Mouse (Mus musculus): ENCODE measurements at regions not wholly inside any gene's neighbourhood (a gene's known extent, or its start where the extent isn't known, plus 50 kb on each side); places are given as distances from the start of the nearest gene placed in this dataset.

- peak; percentile 21 for DNase-seq (ENCODE audit: low read depth, low spot score)
Measured at GRCm38 (mm10) chrX:53976273-53977135, 179.0 kb upstream of the Xlr start.

GRCm38 (mm10) chrX:53975545-53976272 lies 178.2 kb upstream of the Xlr start:
- peak; percentile 23 for DNase-seq (ENCODE audit: low read depth, low spot score)

- DNase-seq (ENCODE audit: low read depth, low spot score) = peak; percentile 65
Measured at GRCm38 (mm10) chrX:53974732-53975544, 177.4 kb upstream of the Xlr start.

Measured in ZHBTc4 (cell line).